Mouse (Mus musculus) cerebellum, adult 2 months (tissue): Measurements from ENCODE around the gene Map4.

Experiments
- CTCF ChIP-seq: fragments of 200-500 bp; IDR thresholded peaks from 2 replicates; pipeline ENCODE4 v1.5.1; 2011; ENCODE audit warnings: low read depth, mild to moderate bottlenecking, control low read depth, low read length, moderate library complexity, borderline replicate concordance; ENCODE audit not compliant: insufficient read depth
- POLR2A ChIP-seq: fragments of 200-500 bp; IDR thresholded peaks from 2 replicates; pipeline ENCODE4 v1.6.1; 2011; ENCODE audit warnings: low read length, control low read depth, borderline replicate concordance; ENCODE audit not compliant: insufficient read depth

DNA sequence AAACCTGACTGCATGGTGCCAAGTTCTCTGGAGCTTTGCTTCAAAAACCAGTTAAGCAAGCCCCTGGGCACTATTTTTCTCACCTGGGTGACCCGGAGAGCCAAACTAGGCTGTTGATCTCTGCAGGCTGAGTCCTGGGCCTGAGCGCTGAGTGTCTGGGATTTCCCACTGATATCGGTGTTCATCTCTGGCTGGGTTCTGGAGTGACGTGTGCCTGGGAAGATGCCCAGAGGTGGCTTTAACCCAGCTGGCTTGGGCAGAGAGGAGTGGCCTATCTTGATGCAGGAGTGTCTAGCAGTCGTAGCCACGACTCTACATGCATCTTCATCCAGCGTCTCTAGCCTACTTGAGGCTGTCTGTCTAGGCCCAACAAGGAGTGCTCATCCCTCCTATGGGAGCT lies 19.5 kb upstream of the Map4 start:
- TF ChIP-seq CTCF (no peak), POLR2A (no peak)
